Mouse (Mus musculus): ENCODE results near the gene Spsb1.

The Spsb1 gene

DNA sequence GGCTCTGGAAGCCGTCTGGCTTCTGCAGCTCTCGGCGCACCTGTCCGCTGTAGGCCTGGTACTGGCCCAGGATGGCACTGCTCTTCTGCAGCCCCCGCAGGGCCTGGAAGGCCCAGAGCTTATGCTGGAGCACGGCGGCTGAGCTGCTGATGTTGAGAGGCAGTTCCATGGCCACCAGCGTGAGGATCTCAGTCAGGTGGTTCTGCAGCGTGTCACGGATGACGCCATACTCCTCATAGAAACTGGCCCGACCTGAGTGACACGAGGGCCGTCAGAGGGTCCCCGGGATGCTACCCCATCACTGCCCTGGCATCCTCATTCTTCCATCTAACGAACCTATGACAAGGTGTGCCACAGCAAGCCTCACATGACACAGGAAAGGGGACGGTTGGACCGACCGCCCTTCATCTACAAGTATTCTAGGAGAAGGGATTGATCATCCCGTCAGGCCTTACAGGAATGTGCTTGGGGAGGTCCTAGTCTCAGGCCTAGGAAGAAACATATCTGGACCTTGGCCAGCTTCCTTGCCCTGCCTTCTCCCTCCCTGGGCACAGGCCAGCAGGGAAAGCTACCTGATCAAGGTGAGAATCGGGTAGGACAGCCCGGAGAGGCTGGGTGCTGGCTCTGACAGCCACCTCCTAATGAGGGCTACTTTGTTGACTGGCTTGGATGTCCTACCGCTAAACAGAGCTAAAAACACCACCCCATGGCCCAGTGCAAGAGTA is 29.2 kb upstream of the Spsb1 start:
- no peak for DNase-seq (ENCODE audit: low spot score)

DNA sequence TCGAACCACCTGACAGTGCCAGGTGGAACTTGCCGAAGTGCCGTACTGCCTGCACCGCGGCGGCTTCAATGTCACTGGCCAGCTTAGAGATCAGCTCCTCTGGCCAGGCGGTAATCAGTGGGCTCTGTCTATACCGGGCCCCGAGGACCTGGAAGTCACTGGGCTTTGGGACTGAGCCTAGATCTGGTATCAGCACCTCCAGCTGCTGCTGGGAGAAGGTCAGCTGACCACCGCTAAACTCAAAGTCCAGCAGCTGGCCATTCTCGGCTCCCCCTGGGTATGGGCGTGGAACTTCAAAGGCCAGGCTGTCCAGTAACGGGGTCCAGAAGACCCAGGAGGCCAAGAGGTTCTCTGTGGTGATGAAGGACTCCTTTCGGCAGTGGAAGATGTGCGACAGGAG is 27.3 kb upstream of the Spsb1 start:
- DNase-seq (ENCODE audit: low spot score), result no peak

DNA sequence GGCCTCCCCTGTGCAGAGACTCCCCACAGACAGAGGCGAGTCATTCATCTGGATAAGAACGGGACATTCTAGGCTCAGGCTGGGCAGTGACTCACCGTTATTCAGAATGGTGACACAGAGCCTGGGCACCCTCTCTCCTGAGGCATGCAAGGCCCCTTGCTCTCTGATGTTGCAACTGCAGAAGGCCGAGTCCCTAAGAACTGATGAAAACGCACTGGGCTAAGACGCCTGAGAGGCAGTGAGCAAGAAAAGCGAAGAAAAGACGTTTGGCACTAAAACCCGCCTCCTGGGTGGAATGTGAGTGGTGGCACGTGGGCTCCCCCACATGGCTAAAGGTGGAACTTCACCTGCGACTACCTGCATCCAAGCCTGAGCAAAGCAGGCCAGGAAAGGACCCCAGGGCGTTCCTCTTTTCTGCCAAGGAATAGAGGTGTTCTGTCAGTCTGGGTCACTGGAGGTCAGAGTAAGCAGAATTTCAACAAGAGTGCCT is 25.0 kb upstream of the Spsb1 start:
- DNase-seq (ENCODE audit: low spot score), result peak; percentile 81

DNA sequence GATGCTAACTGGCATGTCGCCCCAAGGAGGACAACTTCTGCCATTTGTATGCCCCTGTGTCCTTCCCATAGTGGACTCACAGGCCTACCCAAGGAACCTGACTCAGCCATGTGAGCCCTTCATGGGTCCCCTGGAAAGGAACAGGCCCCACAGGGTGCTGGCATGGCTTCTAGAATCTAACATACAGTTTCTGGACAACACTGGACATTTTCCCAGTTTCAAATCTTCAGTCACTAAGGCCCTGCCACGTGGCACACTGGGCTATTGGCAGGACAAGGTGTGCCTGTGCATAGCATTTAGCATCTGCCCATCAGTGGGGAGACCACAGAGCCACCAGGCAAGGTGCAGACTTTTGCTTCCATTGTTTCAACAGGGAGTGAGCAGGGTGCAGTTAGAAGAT is 24.0 kb upstream of the Spsb1 start:
- DNase-seq (ENCODE audit: low spot score), result no peak

DNA sequence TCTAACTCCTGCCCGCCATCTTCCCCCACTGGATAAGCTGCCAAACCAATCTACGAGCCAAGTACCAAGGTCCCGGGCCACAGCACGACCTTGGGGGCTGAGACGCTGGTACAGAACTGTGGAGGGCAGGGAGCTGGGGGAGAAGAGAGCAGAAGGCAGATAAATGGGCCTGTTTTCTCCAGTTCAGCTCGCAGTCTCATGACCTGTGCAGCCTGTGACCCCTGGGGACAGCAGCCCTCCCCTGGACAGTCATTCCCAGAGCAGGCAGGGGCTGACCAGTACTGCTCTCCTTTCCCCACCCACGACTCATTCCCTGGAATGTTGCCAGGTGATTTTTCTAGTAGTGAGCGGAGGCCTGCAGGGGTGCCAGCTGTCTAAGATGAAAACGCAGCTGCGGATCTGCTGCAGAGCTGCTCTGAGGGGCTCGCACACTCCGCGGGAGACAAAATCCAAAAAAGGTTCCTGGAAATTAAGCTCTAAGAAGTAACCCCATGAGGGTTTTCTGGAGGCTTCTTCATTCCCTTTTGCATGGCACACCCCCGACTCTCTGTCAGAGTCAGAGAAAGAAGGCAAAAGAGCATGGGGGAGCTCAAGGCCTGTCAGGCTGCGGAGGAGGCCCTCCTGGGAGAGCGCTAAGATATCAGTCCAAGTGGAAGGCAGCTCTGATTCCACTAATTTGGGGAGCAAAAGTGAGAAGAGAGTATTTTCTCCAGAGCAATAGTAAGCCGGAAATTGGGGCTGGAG is 23.1 kb upstream of the Spsb1 start:
- no peak for DNase-seq (ENCODE audit: low spot score)

DNA sequence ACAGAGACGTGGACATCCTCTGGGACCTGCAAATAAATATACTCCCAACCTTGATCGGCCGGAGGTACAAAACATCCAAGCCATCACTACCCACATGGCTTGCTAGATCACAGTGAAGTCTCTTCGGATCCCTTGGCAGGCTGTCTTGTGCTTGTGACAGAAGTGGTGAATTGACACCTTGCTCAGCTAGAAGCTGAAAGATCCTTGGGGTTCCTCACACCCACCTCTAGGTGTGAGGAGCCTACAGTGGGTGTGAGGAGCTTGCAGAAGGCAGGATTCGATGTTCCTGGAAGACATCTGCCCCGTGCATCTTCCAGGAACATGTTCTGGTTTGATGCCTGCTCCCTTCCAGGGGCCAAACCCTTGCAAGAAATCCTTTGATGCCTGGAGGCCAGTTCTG is 22.3 kb upstream of the Spsb1 start:
- DNase-seq (ENCODE audit: low spot score), result no peak

DNA sequence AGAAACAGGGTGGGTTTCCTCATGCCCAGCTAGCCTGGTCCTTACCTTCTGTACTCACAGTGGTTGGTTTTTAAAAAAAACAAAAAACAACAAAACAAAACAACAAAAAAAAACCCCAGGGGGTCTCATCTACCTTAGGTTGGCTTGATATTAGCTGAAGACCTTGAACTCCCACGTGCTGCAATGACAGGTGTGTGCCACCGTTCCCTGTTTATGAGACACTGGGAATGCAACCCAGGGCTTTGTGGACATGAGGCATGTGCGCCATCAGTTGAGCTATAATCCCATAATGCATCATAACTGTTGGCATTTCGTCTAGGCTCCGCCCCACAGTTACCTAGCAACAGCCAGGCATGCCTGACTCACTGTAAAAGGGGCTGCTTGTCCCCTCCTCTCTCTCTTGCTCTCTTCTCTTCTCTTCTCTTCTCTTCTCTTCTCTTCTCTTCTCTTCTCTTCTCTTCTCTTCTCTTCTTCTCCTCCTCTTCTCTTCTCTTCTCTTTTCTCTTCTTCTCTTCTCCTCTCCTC is 20.9 kb upstream of the Spsb1 start:
- no peak for DNase-seq (ENCODE audit: low spot score)

DNA sequence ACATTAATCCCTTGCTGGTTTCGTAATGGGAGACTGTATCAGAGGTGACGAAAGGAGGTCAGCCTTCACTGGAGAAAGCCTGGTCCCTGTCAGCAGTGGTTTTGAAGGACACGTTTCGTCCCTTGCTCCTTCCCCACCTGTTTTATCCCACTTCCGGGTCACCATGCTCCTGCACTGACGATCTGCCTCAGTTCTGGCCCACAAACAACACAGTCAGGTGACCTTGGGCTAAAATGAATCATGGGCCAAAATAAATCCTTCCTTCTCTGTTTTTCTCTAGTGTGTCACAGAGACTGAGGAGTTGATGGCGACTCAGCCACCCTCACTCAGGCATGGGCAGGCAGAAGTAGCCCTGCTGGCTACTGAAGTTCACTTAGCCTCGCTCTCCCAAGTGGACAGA is 20.4 kb upstream of the Spsb1 start:
- no peak for DNase-seq (ENCODE audit: low spot score)

DNA sequence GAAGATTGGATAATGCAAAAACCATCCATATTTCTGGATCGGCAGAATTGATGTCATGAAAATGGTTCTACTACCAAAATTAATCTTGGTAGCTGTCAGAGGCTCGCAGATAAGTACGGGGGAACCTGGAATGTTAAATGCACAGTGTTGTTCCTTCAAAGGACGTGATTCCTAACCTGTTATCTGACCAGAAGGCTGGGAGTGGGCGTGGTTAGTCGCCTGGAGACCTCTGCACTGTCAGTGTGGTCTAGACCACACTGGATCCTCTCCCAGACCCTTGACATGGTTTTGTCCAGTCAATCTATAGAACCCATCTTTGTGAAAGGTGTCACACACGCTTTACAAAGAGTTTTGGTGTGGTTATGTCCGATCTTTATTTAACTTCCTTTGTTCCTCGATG is 16.6 kb upstream of the Spsb1 start:
- no peak for DNase-seq (ENCODE audit: low spot score)

DNA sequence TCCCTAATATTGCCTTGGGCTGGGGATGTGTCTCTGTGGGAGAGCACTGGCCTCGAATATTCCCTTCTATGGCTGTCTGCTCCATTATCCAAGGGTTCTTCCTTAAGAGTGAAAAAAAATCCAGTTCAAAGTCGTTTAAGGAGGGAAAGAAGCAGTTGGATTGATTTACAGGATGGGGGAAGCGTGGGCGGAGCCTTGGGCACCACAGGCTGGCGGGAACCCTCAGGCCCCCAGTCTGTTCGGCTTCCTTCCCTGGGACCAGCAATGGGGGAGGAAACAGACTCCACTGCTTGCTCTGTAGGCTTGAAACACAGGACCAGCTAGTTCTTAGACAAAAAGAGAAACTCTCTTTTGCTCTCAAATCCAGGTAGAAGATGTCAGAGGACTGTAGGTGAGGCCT is 13.7 kb upstream of the Spsb1 start:
- DNase-seq (ENCODE audit: low spot score), result no peak

DNA sequence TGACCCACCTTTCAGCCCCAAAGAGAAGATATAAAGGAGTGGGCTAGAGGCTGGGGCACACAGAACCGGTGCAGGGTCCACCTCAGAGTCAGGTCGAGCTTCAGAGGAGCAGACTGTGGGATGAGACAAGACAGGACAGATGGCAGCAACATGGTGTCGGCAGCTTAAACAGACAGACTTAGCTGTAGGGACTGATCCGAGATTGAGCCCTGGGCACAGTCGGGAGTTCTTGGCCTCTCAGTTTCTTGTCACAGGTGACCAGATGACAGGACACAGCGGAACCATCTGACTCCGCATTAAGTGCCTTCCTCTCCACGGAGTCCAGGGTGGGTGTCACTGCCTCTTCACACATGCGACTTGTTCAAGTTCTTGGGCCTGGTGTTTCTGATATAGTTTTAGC is 12.1 kb upstream of the Spsb1 start:
- DNase-seq (ENCODE audit: low spot score), result no peak

DNA sequence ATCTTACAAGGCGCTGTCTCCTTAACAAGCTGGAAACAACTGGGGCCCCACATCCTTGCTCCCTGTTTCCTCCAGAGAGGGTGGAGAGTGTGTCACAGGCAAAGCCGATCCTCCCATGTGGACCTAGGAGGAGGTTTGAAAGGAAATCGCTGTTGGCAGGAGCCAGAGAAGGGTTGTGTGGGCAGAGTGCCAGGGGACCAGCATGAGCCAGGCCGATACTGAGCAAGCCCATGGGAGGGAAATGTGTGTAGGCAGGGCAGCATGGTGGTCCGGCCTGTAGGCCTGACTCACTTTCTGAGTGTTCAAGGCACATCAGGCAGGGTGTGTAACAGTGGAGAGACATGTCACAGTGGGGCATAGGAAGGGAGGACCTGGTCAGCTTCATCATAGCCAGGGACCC is 11.4 kb upstream of the Spsb1 start:
- DNase-seq (ENCODE audit: low spot score), result no peak

DNA sequence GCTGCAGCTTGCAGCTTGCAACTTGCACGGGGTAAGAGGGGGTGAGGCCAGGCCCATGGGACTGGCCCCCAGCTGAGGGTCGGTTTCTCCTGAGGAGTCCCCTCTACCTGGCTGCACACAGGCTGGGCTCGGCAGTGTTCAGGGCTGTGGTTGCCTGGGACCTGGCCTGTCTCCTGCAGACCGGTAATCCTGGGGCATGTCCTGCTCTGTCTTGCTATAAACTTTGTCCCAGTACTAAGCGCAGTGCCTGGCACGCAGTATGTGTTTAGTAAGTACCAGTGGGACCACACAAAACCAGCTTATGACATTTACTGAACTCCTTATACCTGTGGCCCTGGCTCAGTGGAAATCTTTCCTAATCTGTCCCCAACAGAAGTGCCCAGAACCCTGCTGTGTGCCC is 10.8 kb upstream of the Spsb1 start:
- no peak for DNase-seq (ENCODE audit: low spot score)

DNA sequence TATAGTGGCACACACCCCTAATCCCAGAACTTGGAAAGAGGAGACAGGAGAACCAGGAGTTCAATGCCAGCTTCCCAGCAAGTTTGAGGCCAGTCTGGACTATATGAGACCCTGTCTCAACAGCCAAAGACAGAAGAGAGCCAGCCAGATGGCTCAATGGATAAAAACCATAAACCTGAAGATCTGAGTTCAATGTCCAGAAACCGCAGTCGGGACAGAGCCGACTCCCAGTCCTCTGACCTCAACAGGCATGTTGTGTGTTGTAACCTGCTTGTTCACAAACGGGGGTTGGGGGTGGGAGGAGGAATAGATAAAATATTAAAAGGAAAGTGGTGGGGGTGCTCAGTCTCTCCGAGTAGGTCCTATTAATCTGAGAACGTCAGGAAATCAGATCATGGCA is 10.4 kb upstream of the Spsb1 start:
- no peak for DNase-seq (ENCODE audit: low spot score)

DNA sequence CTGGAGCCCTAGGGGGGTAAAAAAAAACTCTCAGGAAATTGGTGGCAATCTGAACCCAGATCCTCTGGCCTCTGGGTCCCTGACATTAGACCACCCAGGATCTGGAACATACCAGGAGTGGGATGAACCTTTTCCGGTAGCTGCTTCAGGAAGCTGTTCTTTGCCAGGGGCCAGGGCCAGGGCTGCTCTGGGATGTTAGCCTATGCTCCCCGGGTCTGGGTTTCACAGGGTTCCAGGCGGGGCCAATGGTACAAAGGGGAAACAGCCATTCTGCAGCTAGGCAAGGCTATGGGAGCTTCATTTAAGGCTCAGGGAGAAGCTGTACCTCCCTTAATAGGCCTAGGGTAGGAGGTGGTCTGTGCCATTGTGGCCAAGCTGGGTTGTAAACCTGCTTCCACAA is 9.9 kb upstream of the Spsb1 start:
- DNase-seq (ENCODE audit: low spot score), result no peak

DNA sequence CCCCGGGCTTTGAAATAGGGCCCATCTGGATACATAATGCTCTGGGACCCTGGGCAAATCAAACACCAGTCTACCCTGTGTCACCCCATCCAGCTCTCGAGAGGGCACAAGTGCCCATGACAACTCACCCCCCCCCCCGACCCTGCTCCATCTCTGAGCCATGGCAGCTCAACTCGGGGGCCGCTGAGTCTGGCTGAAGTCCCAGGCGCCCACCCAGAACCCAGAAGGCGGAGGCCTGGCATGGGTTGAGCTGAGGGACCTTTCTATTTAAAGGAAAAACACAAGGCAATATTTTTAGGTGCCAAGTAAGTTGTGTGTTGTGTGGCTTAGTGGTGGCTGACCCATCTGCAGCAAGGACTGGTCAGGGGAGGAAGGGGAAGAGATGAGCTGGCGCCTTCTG is 9.4 kb upstream of the Spsb1 start:
- DNase-seq (ENCODE audit: low spot score), result no peak

DNA sequence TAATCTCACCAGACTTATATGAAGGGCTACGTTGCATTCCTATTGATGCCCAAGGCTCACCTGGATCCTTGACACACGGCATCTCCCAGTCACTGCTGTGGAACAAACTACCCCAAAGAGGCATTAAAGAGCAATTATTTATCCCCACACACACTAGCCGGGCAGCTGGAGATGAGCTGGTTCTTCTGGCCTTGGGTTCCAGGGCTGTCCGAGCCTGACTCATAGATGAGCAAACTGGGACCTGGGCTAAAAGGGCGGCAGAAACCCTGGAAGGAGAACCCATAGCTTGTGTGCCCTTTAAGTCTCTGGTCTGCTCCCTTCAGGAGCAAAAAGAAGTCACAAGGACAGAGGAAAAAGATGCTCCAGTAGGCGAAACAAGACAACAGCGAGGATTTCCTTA is 5.5 kb upstream of the Spsb1 start:
- DNase-seq (ENCODE audit: low spot score), result no peak

DNA sequence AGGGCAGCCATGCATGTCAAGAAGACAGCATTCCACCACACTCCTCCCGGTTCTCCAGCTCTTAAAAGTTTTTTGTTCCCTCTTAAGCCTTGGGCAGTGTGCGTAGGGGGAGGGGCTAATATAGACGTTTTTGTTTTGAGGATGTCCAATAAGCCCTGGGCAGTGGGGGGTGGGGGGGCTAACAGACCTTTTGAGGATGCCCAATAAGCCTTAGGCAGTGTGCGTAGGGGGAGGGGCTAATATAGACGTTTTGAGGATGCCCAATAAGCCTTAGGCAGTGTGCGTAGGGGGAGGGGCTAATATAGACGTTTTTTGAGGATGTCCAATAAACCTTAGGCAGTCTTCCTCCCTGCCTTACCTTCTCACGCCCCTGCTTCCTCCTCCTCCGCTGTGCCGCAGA is 5.0 kb upstream of the Spsb1 start:
- DNase-seq (ENCODE audit: low spot score), result no peak

DNA sequence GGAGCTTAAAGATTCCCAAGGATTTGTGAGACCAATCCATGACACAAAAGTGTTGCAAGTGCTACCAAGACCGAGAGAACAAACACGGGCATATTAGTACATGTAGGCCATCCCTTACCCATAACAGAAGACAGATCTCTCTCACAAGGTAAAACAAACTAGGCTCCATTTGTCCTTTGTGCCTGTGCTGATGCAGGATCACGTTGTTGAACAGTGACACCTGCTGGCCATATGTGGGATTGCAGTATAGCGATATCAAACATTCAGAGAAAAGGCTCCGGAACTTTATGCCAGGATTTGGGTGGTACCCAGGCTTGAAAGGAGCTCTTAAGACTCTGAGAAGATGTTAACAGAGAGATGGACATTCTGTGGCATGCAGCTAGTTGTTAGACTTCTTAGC is 3.7 kb upstream of the Spsb1 start:
- DNase-seq (ENCODE audit: low spot score), result peak; percentile 73

DNA sequence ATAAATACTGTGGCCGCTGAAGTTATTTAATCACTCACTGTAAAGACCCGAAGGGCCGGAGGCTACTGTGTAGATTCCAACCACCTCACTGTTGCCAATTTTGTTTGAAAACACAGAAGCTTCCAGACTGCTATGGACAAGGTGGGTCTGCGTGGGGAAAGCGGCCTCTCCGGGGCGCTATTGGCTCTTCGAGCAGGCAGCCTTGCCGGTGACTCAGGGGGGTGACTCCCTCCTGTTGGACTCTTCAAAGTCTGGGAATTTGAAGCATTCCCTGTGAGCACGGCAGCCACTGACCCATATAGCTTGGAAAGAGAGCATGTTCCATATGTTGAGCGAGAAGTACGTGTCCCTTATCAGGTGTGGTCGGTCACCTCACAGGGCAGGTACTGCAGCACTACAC is 1.2 kb upstream of the Spsb1 start:
- DNase-seq (ENCODE audit: low spot score), result no peak

DNA sequence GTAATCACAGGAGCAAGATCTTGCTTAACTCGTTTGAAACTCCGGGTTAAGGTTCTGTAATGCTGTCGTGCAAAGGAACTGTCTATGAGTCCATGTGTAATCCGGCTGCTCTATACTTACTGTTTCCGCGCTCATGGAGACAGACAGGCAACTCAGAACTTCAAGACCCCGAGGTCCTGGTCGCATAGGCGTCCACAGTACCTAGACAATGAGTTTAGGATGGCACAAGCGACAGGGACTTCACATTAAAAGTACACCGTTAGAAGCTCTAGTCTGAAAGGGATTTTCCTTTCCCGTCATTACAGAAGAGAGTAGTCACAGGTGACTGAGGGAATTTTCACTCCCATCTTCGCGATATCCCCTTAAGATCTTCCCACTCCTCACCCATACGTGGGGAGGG is 788 bp upstream of the Spsb1 start:
- no peak for DNase-seq (ENCODE audit: low spot score)

DNA sequence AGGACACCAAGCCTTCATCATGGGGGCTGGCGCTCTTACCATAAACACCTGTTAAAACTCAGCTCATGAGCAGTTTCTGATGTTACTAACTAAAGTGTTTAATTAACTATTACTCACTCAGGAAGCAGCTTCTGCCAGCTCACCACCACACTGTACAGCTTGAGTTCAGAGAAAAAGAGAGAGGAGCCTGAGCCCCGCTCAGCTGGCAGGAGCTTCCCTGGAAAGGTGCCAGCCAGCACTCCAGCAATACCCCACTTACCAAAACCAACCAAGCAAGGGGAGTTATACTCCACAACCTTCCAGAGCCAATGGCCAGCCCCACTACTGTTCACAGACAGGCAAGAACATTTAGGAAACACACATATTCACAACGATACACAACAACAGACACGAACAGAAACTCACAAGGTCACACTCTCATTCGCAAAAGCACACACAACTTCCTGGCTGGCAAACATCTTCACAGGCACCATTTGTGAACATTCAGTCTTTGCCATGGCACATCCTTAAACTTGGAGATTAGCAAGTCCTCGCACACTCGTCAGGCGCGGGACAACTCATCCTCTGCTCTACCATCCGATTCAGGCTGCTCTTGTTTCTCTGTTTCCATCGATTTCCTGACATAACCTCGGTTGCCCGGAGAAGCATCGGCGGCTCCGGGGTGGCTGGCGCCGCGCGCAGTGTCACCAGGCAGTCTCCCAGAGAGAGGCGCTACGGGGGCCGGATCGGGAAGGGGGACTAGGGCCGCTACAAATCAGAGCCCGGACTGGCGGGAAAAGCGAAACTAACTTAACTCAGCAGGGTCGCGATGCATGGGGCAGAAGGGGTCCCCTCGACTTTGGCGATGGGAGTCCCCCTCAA is 992 bp downstream of the Spsb1 start:
- no peak for DNase-seq (ENCODE audit: low spot score)

DNA sequence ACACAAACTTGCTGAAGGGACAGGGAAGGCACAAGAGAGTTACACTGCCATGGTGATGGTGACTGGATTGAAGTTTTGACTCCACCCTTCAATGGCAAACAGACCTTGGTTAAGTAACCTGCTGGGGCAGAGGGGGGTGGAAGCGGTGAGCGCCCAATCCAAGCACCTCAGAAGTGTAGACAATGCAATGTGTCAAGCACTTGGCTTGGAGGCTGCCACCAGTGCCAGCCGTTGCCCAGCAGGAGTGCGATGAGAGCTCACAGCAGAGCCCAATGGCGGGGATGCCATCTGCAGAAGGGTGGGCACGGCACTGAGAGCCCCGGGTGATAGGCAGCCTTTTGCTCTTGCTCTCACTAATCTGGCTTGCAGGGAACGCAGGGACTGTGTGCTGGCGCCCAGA is 2.6 kb downstream of the Spsb1 start:
- DNase-seq (ENCODE audit: low spot score), result no peak

Data from left cerebral cortex, adult 11 months (tissue).